Mouse (Mus musculus): ENCODE measurements around the gene Cnpy1.

The Cnpy1 gene

GRCm38 (mm10) chr5:28239829-28240228, 5.8 kb downstream of the Cnpy1 start:
- no peak for DNase-seq (ENCODE audit: low spot score)

GRCm38 (mm10) chr5:28238876-28239275, 6.7 kb downstream of the Cnpy1 start:
- no peak for DNase-seq (ENCODE audit: low spot score)

DNA sequence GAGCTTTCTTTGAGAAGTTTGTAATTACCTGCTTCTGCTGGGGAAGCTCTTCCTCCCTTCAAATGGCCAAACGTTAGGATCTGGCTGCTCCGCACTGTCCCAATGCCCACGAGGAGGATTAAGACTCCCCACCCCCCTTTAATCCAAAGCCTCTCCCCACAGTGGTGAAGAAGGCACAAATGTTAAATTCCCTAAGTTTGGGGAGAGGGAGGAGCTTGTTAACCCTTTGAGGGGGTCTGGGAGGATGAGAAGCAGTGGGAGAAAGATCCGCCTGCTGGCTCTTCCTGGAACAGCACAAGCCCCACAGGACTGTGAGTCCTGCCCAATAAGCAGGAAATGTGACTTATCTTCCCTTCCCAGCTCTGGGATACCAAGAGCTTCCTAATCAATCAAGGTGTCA, 7.5 kb downstream of the Cnpy1 start:
- no peak for DNase-seq (ENCODE audit: low spot score)

DNA sequence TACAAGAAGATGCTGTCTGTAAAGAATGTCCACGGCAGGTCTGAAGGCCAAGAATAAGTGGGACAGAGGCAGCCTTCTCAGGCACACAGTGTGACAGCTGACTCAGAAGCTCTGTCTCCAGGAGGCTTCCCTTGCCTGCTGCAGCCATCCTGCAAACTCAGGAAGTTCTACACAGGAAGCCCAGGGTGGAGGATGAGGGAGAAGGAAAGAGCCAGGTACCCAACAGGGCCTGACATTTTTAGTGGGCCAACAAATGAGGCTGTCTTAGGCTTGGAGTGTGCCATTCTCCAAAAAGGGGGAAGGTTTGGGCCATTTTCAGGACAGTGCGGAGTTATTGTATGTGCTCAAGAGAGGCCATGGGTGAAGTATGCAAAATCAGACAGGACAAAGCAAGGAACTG, 7.9 kb downstream of the Cnpy1 start:
- no peak for DNase-seq (ENCODE audit: low spot score)

GRCm38 (mm10) chr5:28237055-28237454, 8.6 kb downstream of the Cnpy1 start:
- DNase-seq (ENCODE audit: low spot score), result no peak

GRCm38 (mm10) chr5:28236098-28236497, 9.5 kb downstream of the Cnpy1 start:
- DNase-seq (ENCODE audit: low spot score), result no peak

GRCm38 (mm10) chr5:28232101-28232500, 13.5 kb downstream of the Cnpy1 start:
- DNase-seq (ENCODE audit: low spot score), result no peak

DNA sequence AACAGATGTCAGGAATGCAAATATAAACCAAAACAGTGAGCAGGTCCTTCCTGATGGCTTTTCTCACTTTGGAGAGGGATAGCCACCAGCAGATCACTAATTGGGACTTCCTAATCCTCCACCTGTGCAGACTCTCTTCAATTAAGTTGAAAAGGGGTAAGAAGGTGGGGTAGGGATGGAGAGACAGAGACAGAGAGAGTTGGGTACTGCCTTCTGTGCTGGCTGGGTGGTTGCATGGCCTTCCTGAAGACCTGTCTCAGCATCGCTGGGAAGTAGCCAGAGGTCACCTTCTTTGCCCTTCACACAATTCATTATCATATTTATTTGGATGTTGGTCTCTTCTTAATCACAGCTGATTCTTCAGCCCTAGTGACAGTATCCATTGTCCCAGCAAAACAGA, 26.0 kb downstream of the Cnpy1 start:
- no peak for DNase-seq (ENCODE audit: low spot score)

DNA sequence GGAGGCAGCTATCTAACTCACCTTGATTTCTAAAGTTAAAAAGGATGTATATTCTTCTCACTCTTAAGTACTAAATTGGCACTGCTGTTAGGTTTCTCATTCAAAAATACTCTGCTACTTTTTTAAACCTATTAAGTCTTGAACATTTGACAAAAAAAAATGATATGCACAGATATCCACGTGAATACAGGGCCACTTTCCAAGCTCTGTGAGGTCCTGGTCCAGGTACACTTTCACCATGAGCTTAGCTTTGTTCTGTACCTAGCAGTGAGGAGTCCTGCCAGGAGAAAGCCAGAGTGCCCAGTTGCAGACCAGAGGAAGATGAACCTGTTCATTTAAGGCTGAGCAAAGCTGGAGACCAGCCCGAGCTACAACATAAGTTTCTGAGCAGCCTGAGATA, 32.2 kb downstream of the Cnpy1 start:
- DNase-seq (ENCODE audit: low spot score), result no peak

- DNase-seq (ENCODE audit: low spot score), result no peak
Observed at GRCm38 (mm10) chr5:28211651-28212310, 33.8 kb downstream of the Cnpy1 start.

- no peak for DNase-seq (ENCODE audit: low spot score)
Observed at GRCm38 (mm10) chr5:28210591-28211550, 34.7 kb downstream of the Cnpy1 start.

DNA sequence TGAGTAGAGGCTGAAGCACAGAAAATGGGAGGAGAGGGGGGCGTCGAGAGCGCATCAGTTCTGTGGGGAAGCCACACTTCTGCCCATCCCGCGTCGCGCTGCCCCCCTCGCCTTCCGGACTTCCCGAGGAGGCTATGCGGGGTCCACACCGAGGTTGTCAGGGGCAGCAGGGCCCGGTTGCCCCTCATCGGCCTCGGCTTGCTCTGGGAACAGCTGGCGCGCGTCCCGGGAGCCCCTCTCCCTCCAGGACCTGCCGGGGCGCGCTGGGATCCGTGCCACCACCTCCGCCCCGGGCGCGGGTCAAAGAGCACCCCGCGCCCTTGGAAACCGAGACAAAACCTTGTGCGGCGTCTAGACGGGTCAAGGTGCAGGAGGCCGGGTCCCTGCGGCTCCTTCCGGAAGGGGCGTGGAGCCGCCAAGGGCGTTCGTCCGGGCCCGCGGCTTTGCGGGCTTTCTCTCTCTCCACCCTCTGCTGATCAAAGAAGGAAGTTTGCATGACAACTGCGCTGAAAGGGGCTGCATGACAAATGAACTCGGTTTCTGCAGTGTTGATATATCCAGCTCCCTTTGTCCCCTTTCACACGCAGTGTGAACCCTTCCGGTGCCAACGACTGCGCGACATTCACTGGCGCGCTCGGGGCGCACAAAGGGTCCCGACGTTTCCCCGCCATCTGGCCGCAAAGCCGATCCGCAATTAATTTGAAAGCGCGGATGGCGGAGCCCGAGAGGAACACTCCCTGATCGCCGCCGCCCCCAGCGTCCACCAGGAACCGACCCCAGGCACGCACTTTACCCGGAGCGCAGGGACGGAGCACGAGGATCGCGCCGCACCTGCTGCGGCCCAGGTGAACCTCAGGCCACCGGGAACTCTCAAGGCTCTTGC, 35.8 kb downstream of the Cnpy1 start:
- no peak for DNase-seq (ENCODE audit: low spot score)

GRCm38 (mm10) chr5:28208726-28209520, 36.7 kb downstream of the Cnpy1 start:
- DNase-seq (ENCODE audit: low spot score), result no peak

DNA sequence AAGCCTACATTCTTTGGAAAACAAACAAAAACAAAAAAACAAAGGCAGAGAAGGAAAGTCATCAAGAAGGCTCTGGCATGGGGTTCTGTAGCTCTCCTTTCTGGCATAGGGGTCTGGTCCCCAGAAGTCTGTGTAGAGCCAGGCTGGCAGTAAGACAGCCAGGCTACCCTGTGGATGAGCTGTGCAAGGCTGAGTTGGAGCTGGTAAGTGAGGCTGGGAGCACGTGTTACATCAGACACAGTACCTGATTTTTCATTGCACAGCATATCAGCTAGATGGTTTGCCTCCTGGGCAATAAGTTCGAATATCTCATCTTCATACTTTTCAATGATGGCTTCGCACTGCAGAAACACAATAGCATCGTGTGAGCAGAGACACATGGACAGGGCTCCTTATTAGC, 38.6 kb downstream of the Cnpy1 start:
- no peak for DNase-seq (ENCODE audit: low spot score)

- DNase-seq (ENCODE audit: low spot score), result no peak
Observed at GRCm38 (mm10) chr5:28206448-28206847, 39.2 kb downstream of the Cnpy1 start.

GRCm38 (mm10) chr5:28204678-28205077, 40.9 kb downstream of the Cnpy1 start:
- DNase-seq (ENCODE audit: low spot score), result no peak

DNA sequence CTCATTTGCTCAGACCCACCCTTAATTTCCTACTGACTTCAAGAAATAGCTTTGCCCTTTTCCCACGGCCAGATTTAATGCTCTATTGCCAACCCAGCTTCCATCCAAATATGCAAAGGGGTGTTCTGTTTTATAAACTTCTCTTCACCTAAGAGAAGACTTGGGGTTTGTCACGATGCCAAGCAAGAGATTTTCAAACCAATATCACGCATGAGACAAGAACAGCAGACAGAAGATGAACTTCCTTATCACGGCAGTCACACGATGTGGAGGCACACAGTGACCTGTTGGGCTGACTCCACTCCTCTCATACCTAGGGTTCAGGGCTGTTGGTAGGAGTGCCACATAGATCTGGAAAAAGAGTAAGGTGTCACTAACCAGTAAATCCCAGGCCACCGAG, 42.5 kb downstream of the Cnpy1 start:
- no peak for DNase-seq (ENCODE audit: low spot score)

- DNase-seq (ENCODE audit: low spot score), result no peak
Observed at GRCm38 (mm10) chr5:28199089-28199873, 46.3 kb downstream of the Cnpy1 start.

- DNase-seq (ENCODE audit: low spot score), result no peak
Observed at GRCm38 (mm10) chr5:28195473-28195872, 50.1 kb downstream of the Cnpy1 start.

GRCm38 (mm10) chr5:28192099-28192454, 53.5 kb downstream of the Cnpy1 start:
- DNase-seq (ENCODE audit: low spot score), result no peak

All from layer of hippocampus, adult 9-10 months (tissue).